Mouse (Mus musculus) liver, embryonic 16.5 days (tissue): ENCODE measurements at regions not wholly inside any gene's neighbourhood (a gene's known extent, or its start where the extent isn't known, plus 50 kb on each side); places are given as distances from the start of the nearest gene placed in this dataset.

Experiments
- ATAC-seq: fragments of 200-750 bp; cut with Nextera tagmentation; 2 replicates; pipeline ENCODE4 v1.8.0; 2017; ENCODE audit warnings: low read depth, mild to moderate bottlenecking, moderate number of reproducible peaks, moderate library complexity
- H3K27ac ChIP-seq: fragments of 300-500 bp; sonication (generic); 2 replicates; pipeline ENCODE4 v1.5.1; 2014; ENCODE audit warnings: mild to moderate bottlenecking, low read length
- H3K27me3 ChIP-seq: fragments of 300-500 bp; sonication (generic); 2 replicates; pipeline ENCODE4 v1.6.1; 2014; ENCODE audit warnings: low read depth, low read length, mixed read lengths; ENCODE audit not compliant: control insufficient read depth, insufficient read depth
- H3K36me3 ChIP-seq: fragments of 300-500 bp; sonication (generic); 2 replicates; pipeline ENCODE4 v1.6.1; 2014; ENCODE audit warnings: mild to moderate bottlenecking; ENCODE audit not compliant: control insufficient read depth, insufficient read depth
- H3K4me1 ChIP-seq: fragments of 300-500 bp; sonication (generic); 2 replicates; pipeline ENCODE4 v1.6.1; 2014; ENCODE audit warnings: low read depth, low read length, mixed read lengths; ENCODE audit not compliant: control insufficient read depth
- H3K4me2 ChIP-seq: fragments of 300-500 bp; sonication (generic); 2 replicates; pipeline ENCODE4 v1.6.1; 2014; ENCODE audit warnings: low read depth, low read length, mixed read lengths
- H3K4me3 ChIP-seq: fragments of 300-500 bp; sonication (generic); 2 replicates; pipeline ENCODE4 v1.5.1; 2014; ENCODE audit warnings: low read depth, mild to moderate bottlenecking, low read length
- H3K9ac ChIP-seq: fragments of 300-500 bp; sonication (generic); 2 replicates; pipeline ENCODE4 v1.6.1; 2014; ENCODE audit warnings: low read depth, low read length
- H3K9me3 ChIP-seq: fragments of 300-500 bp; sonication (generic); replicated peaks from 2 replicates; pipeline ENCODE4 v1.6.1; 2016; ENCODE audit warnings: low read length; ENCODE audit not compliant: control insufficient read depth
- WGBS: fragments of 180-500 bp; shearing (Covaris S2); extraction: QIAGEN DNeasy Blood & Tissue Kit; methylation state at CpG from one replicate; pipeline ENCODE4 v1.1.7; 2014; ENCODE audit not compliant: insufficient replicate concordance; 5-methylcytosine and 5-hydroxymethylcytosine counted together

- Histone ChIP-seq H3K4me3 (no peak overlapping the region), H3K27ac (no peak overlapping the region), H3K36me3 (no peaks in the 10 kb centered on the region), H3K4me2 (no peak overlapping the region), H3K27me3 (no peaks in the 10 kb centered on the region), H3K9ac (no peak overlapping the region), H3K4me1 (no peaks in the 10 kb centered on the region), H3K9me3 (no peaks in the 10 kb centered on the region)
- no peak for ATAC-seq
- WGBS = 66% methylated on average over 4 of the region's 4 CpGs
Measured at GRCm38 (mm10) chr10:117535843-117536242, 93.5 kb upstream of the Cpm start.

- 61% methylated on average over 12 of the region's 12 CpGs for whole genome bisulfite sequencing
- Histone ChIP-seq H3K4me1 (no peaks in the 10 kb centered on the region), H3K9me3 (no peaks in the 10 kb centered on the region), H3K4me2 (no peak overlapping the region), H3K9ac (no peak overlapping the region), H3K4me3 (no peak overlapping the region), H3K27me3 (no peaks in the 10 kb centered on the region), H3K27ac (no peak overlapping the region), H3K36me3 (no peaks in the 10 kb centered on the region)
- ATAC-seq = no peak
Measured at GRCm38 (mm10) chr10:117534992-117535719, 94.1 kb upstream of the Cpm start.

DNA sequence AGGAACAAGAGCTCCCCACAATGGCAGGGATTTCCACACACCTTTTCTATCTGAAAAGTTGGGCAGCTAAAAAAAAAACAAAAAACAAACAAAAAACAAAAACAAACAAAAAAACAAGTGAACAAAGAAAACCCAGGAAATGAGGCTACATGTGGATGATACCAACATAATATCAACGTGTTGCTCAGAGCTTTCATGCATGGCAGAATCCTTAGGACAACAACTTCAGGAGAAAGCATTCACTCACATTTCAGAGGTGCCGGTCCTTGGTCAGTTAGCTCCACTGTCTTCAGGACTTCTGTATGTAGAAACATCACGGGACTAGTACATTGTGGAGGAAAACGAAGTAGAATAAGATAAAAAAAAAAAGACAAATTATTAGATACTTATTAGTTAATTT is 94.8 kb upstream of the Cpm start:
- ATAC-seq = no peak
- H3K36me3 ChIP-seq = no peaks in the 10 kb centered on the region
- no peak overlapping the region for H3K4me2 ChIP-seq
- H3K27ac ChIP-seq = no peak overlapping the region
- H3K27me3 ChIP-seq = no peaks in the 10 kb centered on the region
- no peak overlapping the region for H3K4me3 ChIP-seq
- WGBS = 66% methylated on average over 4 of the region's 4 CpGs
- H3K4me1 ChIP-seq = no peaks in the 10 kb centered on the region
- no peak overlapping the region for H3K9ac ChIP-seq
- H3K9me3 ChIP-seq = no peaks in the 10 kb centered on the region

- H3K4me3 ChIP-seq = no peak overlapping the region
- no peak for ATAC-seq
- no peaks in the 10 kb centered on the region for H3K4me1 ChIP-seq
- no peak overlapping the region for H3K9ac ChIP-seq
- H3K27me3 ChIP-seq = no peaks in the 10 kb centered on the region
- no peaks in the 10 kb centered on the region for H3K9me3 ChIP-seq
- H3K36me3 ChIP-seq = no peaks in the 10 kb centered on the region
- 63% methylated on average over 8 of the region's 8 CpGs for WGBS
- no peak overlapping the region for H3K4me2 ChIP-seq
- no peak overlapping the region for H3K27ac ChIP-seq
Measured at GRCm38 (mm10) chr10:117533541-117534386, 95.5 kb upstream of the Cpm start.

GRCm38 (mm10) chr10:117532750-117533540 is 96.4 kb upstream of the Cpm start:
- H3K9ac ChIP-seq = no peak overlapping the region
- H3K4me2 ChIP-seq = no peak overlapping the region
- H3K9me3 ChIP-seq = no peaks in the 10 kb centered on the region
- no peaks in the 10 kb centered on the region for H3K4me1 ChIP-seq
- no peaks in the 10 kb centered on the region for H3K27me3 ChIP-seq
- WGBS = 61% methylated on average over 1 of the region's 1 CpGs
- H3K36me3 ChIP-seq = no peaks in the 10 kb centered on the region
- no peak overlapping the region for H3K4me3 ChIP-seq
- H3K27ac ChIP-seq = no peak overlapping the region
- no peak for ATAC-seq

GRCm38 (mm10) chr10:117531798-117532747 is 97.2 kb upstream of the Cpm start:
- Histone ChIP-seq H3K4me2 (no peak overlapping the region), H3K27me3 (no peaks in the 10 kb centered on the region), H3K36me3 (no peaks in the 10 kb centered on the region), H3K27ac (no peak overlapping the region), H3K4me3 (no peak overlapping the region), H3K9me3 (no peaks in the 10 kb centered on the region), H3K4me1 (no peaks in the 10 kb centered on the region), H3K9ac (no peak overlapping the region)
- 71% methylated on average over 17 of the region's 17 CpGs for WGBS
- no peak for ATAC-seq

DNA sequence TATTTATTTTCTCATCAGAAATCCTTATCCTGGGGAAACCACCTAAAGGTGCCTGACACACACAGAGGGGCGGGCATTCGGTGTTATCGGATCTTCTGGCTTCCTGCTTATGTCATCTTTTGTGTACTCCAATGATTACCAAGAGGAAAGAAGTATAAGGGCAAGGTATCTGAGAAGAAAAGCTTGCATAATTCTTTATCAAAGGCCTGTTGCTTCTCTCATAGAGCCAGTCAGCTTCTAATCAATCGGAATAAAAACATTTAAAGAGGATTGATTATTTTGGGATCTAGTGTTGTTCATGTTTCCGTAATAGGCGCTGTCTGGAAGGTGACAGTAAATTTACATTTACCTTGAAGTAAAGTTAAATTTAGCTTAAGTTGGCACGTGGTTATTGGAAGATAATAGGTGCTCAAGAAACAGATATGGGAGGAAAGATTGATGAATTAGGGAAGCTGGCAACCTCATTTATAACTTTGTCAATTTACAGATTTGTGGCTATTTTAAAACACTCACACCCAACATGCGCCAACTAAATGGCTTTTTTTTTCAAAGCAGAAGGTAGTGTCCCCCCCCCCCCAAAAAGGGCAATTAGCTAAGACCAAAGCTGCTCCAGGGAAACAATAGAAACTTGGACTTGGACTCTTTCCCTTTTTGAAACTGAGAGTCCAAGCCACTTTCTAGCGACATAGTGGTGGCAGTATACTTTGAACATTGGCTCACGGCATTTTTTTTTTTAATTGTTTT is 98.3 kb upstream of the Cpm start:
- 54% methylated on average over 10 of the region's 10 CpGs for WGBS
- H3K36me3 ChIP-seq = no peaks in the 10 kb centered on the region
- no peak overlapping the region for H3K4me2 ChIP-seq

More for the DNA sequence above, 98.3 kb upstream of the Cpm start:
- no peak overlapping the region for H3K9ac ChIP-seq
- H3K27me3 ChIP-seq = no peaks in the 10 kb centered on the region
- H3K4me1 ChIP-seq = no peaks in the 10 kb centered on the region
- no peak overlapping the region for H3K27ac ChIP-seq
- no peak for ATAC-seq
- H3K9me3 ChIP-seq = no peaks in the 10 kb centered on the region
- no peak overlapping the region for H3K4me3 ChIP-seq
